Mouse (Mus musculus): ENCODE measurements at regions not wholly inside any gene's neighbourhood (a gene's known extent, or its start where the extent isn't known, plus 50 kb on each side); places are given as distances from the start of the nearest gene placed in this dataset.

GRCm38 (mm10) chr2:53723231-53723630, 362.1 kb downstream of the Rprm start:
- TF ChIP-seq CTCF (conservative IDR thresholded peaks at IDR 0.05; ENCODE audit: low read length) (no peak), NANOG (IDR thresholded peaks at IDR 0.05; ENCODE audit: borderline replicate concordance, low read length) (no peak)
